Mouse (Mus musculus): ENCODE results near the gene Cabp5. TPM values are rescaled to one million over a fixed set of nuclear protein-coding genes. Genes with fewer than 3 reads are reported as not detected.

Gene Cabp5
- under 1 TPM in 1 of 2 experiments, not detected in 1; 0.44 TPM for total RNA-seq (2023)

GRCm38 (mm10) chr7:13397832-13398231 is at the start of gene Cabp5:
Gene Cabp5 (plus strand): TSS chr7:13398132.

GRCm38 (mm10) chr7:13450541-13450940 is 52.6 kb downstream of the Cabp5 start, which contains the start of gene Bsph1:
Gene Bsph1 (plus strand): TSS chr7:13450841.

Other genes starting within 250 kb of the Cabp5 start
- gene Vmn1r88, start 238.6 kb upstream of the Cabp5 start, total RNA-seq (2023): under 1 TPM; 0.07 to 0.11 TPM
- gene Vmn1r89, start 185.1 kb upstream of the Cabp5 start, total RNA-seq (2023): not detected
- gene Lig1, start 120.8 kb upstream of the Cabp5 start, total RNA-seq (2023): 10 to 100 TPM; 67.4 to 83.8 TPM
- 1 to 10 TPM; 1.5 to 2.1 TPM for gene Zswim9, start 119.4 kb upstream of the Cabp5 start, total RNA-seq (2023)
- gene Pla2g4c, start 73.5 kb upstream of the Cabp5 start, total RNA-seq (2023): 1 to 10 TPM; 2.5 to 2.9 TPM
- gene Bsph1, start 52.7 kb downstream of the Cabp5 start, total RNA-seq (2023): not detected
- gene Bsph2, start 172.9 kb downstream of the Cabp5 start, total RNA-seq (2023): not detected
- gene Sult2a5, start 225.8 kb downstream of the Cabp5 start, total RNA-seq (2023): not detected

All from neutrophil, adult 83 days (primary cell).